Mouse (Mus musculus) adipocyte (in vitro differentiated cells): ENCODE measurements around the gene Ap2m1.
"Not testable (repeated sequence)": the region's sequence is repeated elsewhere in the genome, so short reads cannot be mapped to it uniquely, and the experiment has no call there.

Experiments used
- DNase-seq: peaks from one replicate; pipeline ENCODE4 v3.0.0-alpha.2; 2016; ENCODE audit warnings: low spot score

Gene Ap2m1

GRCm38 (mm10) chr16:20535296-20536080 is at the start of gene Ap2m1:
Gene Ap2m1, plus strand, starts transcription at chr16:20535478.
- DNase-seq: peak; percentile 99

GRCm38 (mm10) chr16:20486048-20486447 is 49.2 kb upstream of the Ap2m1 start:
- no peak for DNase-seq

DNA sequence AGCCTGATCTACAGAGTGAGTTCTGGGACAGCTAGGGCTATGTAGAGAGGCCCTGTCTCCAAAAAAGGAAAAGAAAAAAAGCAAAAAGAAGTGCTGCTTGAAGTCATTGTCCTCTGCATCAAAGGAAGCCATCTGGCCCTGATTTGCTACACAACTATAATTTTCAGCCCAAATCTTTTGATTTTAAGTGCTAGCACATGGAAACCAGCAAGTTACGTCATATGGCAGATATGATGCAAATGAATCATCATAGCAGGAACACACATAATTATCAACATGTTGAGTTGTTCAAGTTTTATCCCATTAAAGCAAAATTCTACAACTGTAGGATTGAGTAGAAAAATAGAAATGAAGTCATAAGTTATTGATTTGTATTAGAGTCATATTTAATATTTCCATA is 47.1 kb upstream of the Ap2m1 start:
- DNase-seq: no peak

DNA sequence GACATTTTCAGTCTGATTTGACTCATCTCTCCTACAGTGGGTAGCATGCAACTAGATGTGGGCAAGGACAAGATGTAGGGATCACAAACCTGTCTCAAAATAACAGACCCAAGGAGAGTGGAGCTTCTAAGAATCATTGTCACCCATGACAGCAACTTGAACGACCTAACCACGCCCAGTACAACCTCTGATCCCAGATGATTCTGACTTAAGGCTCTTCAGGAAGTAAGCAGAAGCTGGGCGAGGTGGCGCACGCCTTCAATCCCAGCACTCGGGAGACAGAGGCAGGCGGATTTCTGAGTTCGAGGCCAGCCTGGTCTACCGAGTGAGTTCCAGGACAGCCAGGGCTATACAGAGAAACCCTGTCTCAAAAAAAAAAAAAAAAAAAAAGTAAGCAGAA is 46.5 kb upstream of the Ap2m1 start:
- DNase-seq: not testable (repeated sequence)

DNA sequence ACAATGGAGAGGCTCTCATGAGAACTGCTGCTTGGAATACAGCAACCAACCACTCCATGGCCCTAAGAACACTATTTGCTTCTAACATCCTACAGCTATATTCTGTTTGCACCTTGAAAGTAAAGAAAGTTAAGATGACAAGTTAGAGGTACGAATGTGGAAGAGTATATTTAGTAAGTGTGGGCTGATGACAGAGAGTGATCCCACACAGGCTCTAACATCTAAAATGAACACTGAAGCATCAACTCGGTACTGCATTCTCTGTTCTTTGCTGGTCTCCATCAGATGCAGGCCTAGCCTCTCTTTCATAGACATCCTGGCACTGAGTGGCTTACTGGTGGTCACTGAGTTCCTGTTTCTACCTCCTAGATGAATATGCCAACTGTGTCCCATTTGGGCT is 46.0 kb upstream of the Ap2m1 start:
- no peak for DNase-seq

DNA sequence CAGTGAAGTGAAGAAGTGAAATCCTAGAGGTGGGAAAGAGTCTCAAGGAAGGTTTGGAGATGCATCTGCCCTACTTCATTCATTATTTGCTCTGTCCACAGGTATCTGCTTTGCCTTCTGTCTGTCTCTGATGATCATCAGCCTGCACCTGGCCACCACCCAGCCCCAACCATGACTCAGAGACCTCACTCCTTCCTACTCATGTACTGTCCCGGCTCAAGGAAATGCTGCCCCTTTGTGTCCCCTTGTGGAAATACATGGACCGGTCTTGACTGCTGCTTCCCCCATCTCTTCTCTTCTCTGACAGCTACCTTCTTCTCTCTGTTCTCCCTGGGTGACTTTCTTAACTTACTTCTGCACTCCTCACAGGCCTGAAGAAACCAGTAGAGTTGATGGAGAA is 44.7 kb upstream of the Ap2m1 start:
- peak; percentile 61 for DNase-seq

DNA sequence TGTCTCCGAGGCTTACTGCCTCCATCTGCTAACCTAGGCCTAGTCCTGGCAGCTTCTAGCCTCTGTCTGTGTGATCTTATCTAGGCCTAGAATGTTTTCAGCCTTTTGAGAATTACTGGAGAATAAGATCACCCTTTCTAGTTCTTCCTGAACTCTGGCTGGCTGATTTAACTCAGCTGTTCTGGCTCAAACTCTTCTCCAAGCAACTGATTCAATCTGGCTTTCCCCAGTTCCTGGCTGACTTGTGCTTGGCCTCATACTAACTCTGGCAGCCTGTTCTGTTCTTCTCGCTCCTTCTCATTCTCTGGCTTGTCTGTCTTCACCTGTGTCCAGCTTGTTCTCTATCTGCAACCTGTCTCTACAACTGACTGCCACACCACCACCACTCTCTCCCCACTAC is 44.0 kb upstream of the Ap2m1 start:
- peak; percentile 39 for DNase-seq

DNA sequence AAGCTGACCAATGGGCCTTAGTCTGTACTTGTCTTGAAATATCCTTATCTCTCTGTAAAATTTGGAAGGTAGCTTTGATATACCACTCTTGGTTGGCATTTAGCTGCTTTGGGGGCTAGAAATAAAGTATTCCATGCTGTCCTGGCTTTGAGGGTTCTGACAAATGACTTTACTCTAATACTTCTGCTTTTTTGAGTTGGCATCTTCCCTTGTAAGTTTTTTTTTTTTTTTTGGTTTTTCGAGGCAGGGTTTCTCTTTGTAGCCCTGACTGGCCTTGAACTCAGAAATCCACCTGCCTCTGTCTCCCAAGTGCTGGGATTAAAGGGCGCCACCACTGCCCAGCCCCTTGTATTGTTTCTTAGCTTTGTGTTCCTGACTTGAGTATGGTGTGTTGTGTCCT is 41.8 kb upstream of the Ap2m1 start:
- no peak for DNase-seq

DNA sequence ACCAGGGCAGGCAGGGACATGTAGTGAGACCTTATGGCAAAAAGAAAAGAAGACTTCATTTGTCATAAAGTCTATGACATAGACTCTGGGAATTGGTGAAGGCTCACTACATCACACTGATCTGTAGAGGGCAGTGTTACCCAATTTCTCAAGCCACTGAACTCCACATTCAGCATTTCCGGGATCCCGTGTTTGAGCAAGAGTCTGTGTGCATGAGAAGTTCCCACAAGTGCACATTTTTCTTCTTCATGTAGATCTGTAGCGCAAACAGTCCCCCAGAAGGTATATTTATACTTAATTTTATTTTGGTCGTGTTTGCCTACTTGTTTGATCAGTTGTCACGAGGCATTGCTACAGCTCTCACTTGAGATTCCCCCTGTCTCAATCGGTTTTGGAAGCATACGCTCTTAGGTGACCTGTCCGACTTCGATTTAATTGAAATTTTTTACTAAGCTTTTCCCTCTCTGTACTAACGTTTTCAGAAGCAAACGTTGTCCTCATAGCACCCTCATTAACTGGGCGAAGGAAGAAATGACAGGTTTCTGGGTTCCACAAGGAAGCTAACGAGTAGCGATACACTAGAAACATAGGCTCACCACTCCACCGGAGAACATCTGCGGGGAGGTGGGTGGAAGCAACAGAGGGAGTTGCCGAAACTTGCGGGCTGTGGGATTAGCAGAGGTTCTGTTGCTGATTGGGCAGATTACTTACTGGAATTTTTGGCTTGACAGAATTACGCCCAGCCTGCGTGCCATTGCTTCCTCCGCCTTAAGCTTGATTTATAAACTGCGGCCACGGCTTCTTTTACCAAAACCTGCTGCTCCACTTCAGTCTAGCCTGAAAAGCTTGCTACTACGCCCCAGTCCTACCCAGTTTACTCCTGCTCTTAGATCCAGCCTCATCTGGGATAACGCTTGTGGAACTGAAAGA is 38.3 kb upstream of the Ap2m1 start:
- peak; percentile 93 for DNase-seq

GRCm38 (mm10) chr16:20497980-20498676 is 37.1 kb upstream of the Ap2m1 start:
- no peak for DNase-seq

DNA sequence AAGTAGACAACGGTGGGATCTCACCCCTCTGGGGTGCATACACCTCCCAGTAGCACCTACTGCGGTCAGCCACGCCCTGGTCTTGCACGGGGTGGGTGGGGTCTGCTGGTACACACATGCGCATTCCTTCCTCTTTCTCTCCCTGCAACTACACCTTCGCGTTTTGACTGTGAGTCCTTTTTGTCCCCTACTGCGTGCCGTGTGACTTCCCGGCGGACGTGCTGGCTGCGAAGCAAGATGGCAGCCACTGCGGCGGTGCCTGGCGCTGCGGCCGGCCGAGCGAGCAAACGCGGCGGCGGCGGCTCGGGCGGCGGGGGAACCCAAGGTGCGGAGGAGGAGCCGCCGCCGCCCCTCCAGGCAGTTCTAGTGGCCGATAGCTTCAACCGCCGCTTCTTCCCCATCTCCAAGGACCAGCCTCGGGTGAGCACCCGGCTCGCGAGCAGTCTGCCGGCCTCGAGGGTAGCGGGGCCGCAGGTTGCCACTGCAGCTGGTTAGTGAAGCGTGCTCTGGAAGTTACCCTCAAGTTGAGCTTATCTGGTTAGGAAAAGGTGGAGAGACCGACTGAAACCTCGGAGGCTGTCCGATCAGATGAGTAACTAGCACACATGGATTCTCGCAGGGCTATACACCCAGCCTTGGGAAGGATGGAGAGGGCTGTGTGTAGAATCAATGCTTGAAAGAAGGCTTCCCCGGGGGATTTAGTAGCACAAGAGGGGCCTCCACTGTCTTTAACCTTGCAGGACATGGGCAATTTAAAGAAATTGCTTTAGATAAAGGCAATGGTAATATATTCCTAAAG is 36.4 kb upstream of the Ap2m1 start, which contains the start of gene Eif2b5:
Eif2b5 (plus strand) TSS at position 141 of the 799 bp plus-strand sequence.
- DNase-seq: peak; percentile 95

DNA sequence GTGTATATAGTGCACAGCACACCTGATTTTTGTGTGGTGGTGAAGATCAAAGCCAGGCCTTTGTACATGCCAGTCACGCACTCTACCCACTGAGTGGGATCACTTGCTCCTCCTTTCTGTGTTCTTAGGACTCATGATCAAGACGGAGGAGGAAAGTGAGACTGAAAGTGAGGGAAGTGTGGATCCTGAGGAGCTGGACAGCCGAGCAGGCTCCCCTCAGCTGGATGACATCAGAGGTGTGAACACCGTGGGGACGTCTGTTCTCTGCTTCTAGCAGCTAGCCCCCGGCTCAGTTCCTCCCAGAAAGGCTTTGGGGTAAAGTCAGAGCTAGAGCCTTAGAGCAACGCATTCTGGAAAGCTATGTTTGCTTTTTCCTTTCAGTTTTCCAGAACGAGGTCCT is 29.3 kb upstream of the Ap2m1 start:
- DNase-seq: no peak

DNA sequence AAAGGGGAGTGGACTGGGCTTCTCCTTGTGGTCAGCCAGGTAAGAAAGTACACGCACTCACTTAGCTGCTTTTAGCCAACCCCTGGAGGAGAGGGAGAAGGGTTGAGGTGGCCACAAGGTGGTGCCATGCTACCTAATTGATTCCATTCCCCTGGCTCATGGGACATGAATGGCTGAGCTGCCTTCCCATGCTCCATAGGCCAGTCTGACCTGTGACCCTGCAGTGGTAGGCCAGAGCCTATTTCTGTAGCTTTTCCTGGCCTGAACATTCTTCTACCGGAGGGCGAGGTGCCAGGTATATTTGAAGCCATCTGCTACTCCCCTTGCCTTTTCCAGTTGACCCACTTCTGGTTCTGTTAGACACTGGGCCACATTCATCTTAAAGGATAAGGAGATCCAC is 25.9 kb upstream of the Ap2m1 start:
- DNase-seq: peak; percentile 70

DNA sequence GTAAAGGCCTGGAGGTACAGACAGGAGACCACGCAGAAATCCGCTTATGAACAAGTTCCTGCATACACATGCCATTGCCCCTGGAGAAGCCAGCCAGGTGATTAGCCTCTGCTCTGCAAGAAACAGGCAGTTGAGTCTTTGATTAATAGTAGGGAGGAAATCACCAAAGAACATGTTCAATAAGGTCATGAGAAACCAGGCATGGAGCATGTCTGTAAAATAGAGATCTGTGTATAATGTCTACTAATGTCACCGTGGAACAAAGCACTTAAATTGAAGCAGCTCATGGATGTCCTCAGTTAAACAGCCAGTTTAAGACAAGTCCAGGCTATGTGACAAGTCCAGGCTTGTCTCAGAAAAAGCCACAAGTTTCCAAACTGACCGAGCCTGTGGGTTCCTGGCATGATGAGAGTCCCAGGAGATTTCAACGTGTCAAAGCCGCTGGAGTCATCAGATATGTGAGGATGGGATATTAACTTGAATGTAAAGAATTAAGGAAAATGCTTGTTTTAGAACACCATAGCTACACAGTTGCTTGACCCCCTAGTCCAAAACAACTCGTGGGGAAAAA is 23.9 kb upstream of the Ap2m1 start:
- no peak for DNase-seq

DNA sequence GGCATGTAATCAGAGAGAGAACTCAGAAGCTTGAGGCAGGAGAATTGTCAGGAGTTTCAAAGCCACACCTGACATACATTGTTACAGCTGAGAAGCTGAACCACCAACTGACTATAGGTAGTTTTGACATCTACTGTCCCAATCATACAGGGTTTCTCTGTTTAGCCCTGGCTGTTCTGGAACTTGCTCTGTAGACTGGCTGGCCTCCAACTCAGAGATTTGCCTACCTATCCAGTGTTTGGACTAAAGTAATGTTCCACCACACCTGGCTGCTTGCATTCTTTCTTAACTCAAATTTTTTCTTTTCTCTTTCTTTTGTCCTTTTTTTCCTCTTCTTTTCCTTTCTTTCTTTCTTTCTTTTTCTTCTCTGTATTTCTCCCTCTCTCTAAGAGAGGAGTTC is 19.2 kb upstream of the Ap2m1 start:
- DNase-seq: no peak

- DNase-seq: peak; percentile 90
Observed at GRCm38 (mm10) chr16:20516726-20517201, 18.5 kb upstream of the Ap2m1 start, which contains the start of gene Dvl3. Gene Dvl3, plus strand, starts transcription at chr16:20516982.

DNA sequence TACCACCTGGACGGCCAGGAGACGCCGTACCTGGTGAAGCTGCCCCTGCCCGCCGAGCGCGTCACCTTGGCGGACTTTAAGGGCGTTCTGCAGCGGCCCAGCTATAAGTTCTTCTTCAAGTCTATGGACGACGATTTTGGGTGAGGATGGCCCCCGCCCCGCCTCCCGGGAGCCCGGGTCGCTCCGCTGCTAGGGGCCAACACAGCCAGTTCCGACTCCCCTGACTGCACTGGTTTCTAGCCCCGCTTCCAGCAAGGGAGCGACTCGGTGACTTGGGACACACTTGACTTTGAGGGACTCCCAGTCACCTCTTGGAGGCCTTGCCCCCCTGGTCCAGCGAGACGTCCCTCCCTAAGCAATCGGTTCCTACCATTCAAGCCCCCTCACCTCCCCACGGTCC is 18.1 kb upstream of the Ap2m1 start:
- DNase-seq: peak; percentile 28

GRCm38 (mm10) chr16:20517701-20518374 is 17.4 kb upstream of the Ap2m1 start:
- DNase-seq: peak; percentile 60

DNA sequence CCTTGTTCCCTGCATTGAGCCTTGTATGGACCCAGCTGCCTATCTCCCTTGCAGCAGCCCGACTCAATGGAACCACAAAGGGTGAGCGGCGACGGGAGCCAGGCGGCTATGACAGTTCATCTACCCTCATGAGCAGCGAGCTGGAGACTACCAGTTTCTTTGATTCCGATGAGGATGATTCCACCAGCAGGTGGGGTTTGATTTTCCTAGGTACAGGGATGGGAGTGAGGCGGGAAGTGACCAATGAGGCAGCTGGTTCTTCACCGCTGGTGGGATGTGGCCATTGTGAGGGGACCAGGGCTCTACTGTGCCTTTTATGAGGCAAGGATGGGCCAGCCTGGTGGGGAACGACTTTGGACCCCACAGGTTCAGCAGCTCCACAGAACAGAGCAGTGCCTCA is 11.4 kb upstream of the Ap2m1 start:
- no peak for DNase-seq

- no peak for DNase-seq
Observed at GRCm38 (mm10) chr16:20528779-20529178, 6.5 kb upstream of the Ap2m1 start.
